Mouse (Mus musculus): ENCODE measurements around the gene Esrrg.

GRCm38 (mm10) chr1:187826869-187827268, 218.3 kb downstream of the Esrrg start:
- TF ChIP-seq CTCF (IDR thresholded peaks at IDR 0.05; ENCODE audit: low read depth, low read length), result no peak
- TF ChIP-seq GATA1 (IDR thresholded peaks at IDR 0.05; ENCODE audit: borderline replicate concordance, low read length), result no peak
- TF ChIP-seq TAL1 (conservative IDR thresholded peaks at IDR 0.05; ENCODE audit: low read depth, low read length), result no peak
- TF ChIP-seq POLR2AphosphoS5 (IDR thresholded peaks at IDR 0.05; ENCODE audit: insufficient replicate concordance, low read depth, low read length), result no peak
